Mouse (Mus musculus): ENCODE measurements around the gene Hsp90aa1.

DNA sequence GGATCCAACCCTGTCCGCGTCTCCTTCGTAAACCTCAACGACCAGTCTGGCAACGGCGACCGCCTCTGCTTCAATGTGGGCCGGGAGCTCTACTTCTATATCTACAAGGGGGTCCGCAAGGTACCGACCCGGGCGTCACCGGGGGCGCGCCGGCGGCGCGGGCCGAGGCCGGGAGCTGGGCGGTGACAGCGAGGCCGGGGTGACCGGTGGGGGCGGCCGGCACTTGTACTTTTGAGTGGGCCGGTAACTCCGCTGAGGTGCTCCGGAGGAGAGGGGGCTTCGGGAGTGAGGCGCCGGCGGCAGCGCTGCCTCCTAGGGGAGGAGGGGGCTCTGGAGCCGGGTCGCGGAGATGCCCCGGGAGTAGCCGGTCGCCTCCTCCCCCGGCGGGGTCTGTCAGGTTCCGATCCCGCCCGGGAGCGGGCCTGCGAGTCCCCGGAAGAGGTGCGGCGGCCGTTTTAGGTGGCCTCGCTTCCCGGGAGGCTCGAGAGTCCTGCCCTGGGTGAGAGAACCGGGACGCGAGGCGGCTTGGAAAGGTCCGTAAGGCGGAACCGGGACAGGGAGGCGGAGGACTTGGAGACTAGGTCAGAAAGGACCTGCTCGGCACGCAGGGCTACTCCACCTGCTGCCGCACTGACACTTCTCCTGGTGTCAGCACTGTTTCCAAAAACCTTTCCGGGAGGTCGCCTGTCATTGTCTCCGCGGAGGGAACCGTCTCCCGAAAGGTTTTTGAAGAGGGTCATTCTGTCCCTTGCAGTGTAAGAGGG lies 35.8 kb upstream of the Hsp90aa1 start:
- TF ChIP-seq MYOG (IDR thresholded peaks at IDR 0.05; ENCODE audit: control insufficient read depth, extremely low read depth, insufficient read length) (no peak), MAX (IDR thresholded peaks at IDR 0.05) (no peak), USF1 (IDR thresholded peaks at IDR 0.05; ENCODE audit: low read depth) (no peak)

All from C2C12 (cell line).